Mouse (Mus musculus) liver, adult 2 months (tissue): ENCODE measurements around the gene Faf1.

Source experiments
- CTCF ChIP-seq: fragments of 200-500 bp; IDR thresholded peaks from 2 replicates; pipeline ENCODE4 v1.5.1; 2011; ENCODE audit warnings: low read depth, low read length, control low read depth
- POLR2A ChIP-seq: fragments of 200-500 bp; IDR thresholded peaks from 2 replicates; pipeline ENCODE4 v1.6.1; 2011; ENCODE audit warnings: low read length, control low read depth; ENCODE audit not compliant: insufficient read depth; ENCODE audit errors: extremely low read depth

DNA sequence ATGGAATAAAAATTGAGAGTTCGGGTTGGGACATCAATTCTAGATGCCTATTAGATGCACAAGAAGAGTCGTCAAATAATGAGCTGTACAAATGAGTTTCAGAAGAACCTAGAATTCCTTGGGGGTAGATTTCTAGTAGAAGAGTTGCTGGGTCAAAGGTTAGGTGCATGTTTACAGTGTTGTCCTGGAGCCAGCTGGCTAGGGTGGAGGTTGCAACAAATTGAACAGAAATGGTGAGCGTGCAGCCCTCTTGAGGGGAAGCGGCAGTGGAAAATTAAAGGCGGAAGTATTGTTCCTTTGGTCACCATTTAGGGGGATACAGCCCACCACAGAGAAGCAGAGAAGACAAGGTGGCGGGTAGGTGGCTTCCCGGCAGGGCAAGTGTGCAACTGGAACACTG, 36.2 kb upstream of the Faf1 start:
- no peak for TF ChIP-seq POLR2A
- TF ChIP-seq CTCF, result no peak
